Mouse (Mus musculus) forebrain, embryonic 14.5 days (tissue): Measurements from ENCODE around the gene Kctd6. TPM values are rescaled to one million over a fixed set of nuclear protein-coding genes. Genes with fewer than 3 reads are reported as not detected.
A peak's percentile ranks its signal among the peaks of the same experiment; 100 is the strongest.

Source experiments
- ATAC-seq: fragments of 200-750 bp; cut with Nextera tagmentation; 2 replicates; pipeline ENCODE4 v1.8.0; 2017; ENCODE audit warnings: mild to moderate bottlenecking, moderate library complexity
- DNase-seq: peaks from one replicate; pipeline ENCODE4 v3.0.0-alpha.2; 2015; ENCODE audit warnings: low spot score
- H3K27ac ChIP-seq: fragments of 300-500 bp; sonication (generic); 2 replicates; pipeline ENCODE4 v1.5.1; 2014; ENCODE audit warnings: low read depth, mild to moderate bottlenecking, control low read depth, low read length, moderate library complexity
- H3K27me3 ChIP-seq: fragments of 300-500 bp; sonication (generic); replicated peaks from 2 replicates; pipeline ENCODE4 v1.6.1; 2014; ENCODE audit warnings: low read length, control low read depth, mixed read lengths; ENCODE audit not compliant: control insufficient read depth, insufficient read depth
- H3K36me3 ChIP-seq: fragments of 300-500 bp; sonication (generic); 2 replicates; pipeline ENCODE4 v1.6.1; 2014; ENCODE audit warnings: low read length, control low read depth; ENCODE audit not compliant: control insufficient read depth, insufficient read depth
- H3K4me1 ChIP-seq: fragments of 300-500 bp; sonication (generic); 2 replicates; pipeline ENCODE4 v1.6.1; 2014; ENCODE audit warnings: antibody characterized with exemption, low read length, control low read depth; ENCODE audit not compliant: control insufficient read depth, insufficient read depth
- H3K4me2 ChIP-seq: fragments of 300-500 bp; sonication (generic); 2 replicates; pipeline ENCODE4 v1.6.1; 2014; ENCODE audit warnings: mild to moderate bottlenecking, control low read depth, low read length
- H3K4me3 ChIP-seq: fragments of 300-500 bp; sonication (generic); 2 replicates; pipeline ENCODE4 v1.5.1; 2014; ENCODE audit warnings: low read depth, low read length, control low read depth
- H3K9ac ChIP-seq: fragments of 300-500 bp; sonication (generic); 2 replicates; pipeline ENCODE4 v1.6.1; 2014; ENCODE audit warnings: mild to moderate bottlenecking, low read length, control low read depth, moderate library complexity
- H3K9me3 ChIP-seq: fragments of 300-500 bp; sonication (generic); replicated peaks from 2 replicates; pipeline ENCODE4 v1.6.1; 2016; ENCODE audit warnings: low read length, control low read depth, mixed read lengths; ENCODE audit not compliant: control insufficient read depth
- WGBS: fragments of 180-500 bp; shearing (Covaris S2); extraction: QIAGEN DNeasy Blood & Tissue Kit; methylation state at CpG from one replicate; pipeline ENCODE4 v1.1.7; 2014; 5-methylcytosine and 5-hydroxymethylcytosine counted together
- polyA plus RNA-seq: library from polyadenylated mRNA; unstranded; fragments of >200 nt; fragmentation: Nextera tagmentation; extraction: Ambion mirVana; gene quantifications from 2 replicates; pipeline ENCODE4 v1.2.1, GENCODE M21; 2014

The Kctd6 gene
- polyA plus RNA-seq, 1 experiment from 2014 or later: 7.0 TPM

DNA sequence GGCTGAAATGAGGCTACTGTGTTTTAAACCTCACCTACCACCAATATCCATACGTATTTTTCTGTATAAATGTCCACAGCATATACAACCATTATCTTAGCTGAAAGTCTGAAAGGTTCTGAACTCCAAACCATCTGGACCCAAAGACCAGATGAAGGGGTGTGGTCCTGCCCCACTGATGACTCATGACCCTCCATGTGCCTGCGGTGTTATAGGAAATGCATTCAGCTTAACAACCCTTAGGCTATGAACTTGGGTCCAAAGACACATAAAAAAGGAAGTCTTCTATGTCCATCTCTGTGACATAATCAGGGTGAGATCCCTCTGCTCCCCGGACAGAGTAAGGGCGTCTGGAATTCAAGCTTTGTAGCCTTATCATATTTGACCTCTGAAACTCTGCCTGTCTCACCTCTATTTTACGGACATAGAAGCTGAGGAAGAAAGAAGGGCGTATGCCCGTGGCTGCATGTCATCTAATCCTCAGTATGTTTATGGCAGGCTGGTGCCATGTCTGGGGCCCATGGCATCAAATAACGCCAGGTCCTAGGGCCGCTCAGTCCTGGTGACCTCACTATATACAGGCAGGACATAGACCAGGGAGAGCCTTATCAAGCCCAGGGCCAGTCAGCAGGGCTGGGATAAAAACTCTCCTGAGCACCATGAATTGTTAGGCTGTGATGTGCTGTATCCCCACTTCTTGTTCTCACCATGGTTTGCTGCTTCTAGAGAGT is 36.4 kb downstream of the Kctd6 start:
- no peak for ATAC-seq
- H3K4me2 ChIP-seq: no peak overlapping the region
- no peaks in the 10 kb centered on the region for H3K27me3 ChIP-seq
- no peaks in the 10 kb centered on the region for H3K36me3 ChIP-seq
- no peak overlapping the region for H3K4me3 ChIP-seq
- 90% methylated on average over 9 of the region's 9 CpGs for WGBS
- no peaks in the 10 kb centered on the region for H3K9me3 ChIP-seq
- no peak for DNase-seq
- no peaks in the 10 kb centered on the region for H3K4me1 ChIP-seq
- no peak overlapping the region for H3K27ac ChIP-seq
- H3K9ac ChIP-seq: no peak overlapping the region

DNA sequence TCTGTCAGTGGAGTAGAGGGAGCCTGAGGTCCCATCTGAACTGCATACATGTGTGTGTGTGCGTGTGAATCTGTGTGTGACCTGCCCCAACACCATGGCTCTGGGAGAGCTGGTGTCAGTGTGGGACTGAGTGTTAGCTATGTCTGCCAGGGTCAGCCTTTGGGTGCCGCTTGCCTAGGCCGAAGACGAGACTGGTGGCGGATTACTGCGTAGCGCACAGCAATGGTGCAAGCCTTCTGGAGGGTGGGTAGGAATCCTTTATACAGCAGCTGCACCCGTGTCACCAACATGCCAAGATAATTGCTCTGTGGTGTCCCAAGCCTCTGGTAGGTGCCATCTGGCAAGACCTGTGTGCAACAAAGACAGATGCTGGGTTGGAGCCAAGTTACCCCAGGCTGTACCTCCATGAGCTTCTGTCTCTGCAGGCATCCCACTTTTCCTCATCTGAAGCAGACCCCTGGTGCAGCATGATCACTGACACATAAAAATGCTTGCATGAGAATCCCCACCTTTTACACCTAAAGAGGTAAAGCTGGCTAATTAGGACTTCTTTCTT is 37.5 kb downstream of the Kctd6 start:
- Histone ChIP-seq H3K4me2 (no peak overlapping the region), H3K27ac (no peak overlapping the region), H3K27me3 (no peaks in the 10 kb centered on the region), H3K36me3 (no peaks in the 10 kb centered on the region), H3K4me3 (no peak overlapping the region), H3K9me3 (no peaks in the 10 kb centered on the region), H3K4me1 (no peaks in the 10 kb centered on the region), H3K9ac (no peak overlapping the region)
- ATAC-seq (no peak), DNase-seq (no peak)
- 86% methylated on average over 8 of the region's 8 CpGs for WGBS

DNA sequence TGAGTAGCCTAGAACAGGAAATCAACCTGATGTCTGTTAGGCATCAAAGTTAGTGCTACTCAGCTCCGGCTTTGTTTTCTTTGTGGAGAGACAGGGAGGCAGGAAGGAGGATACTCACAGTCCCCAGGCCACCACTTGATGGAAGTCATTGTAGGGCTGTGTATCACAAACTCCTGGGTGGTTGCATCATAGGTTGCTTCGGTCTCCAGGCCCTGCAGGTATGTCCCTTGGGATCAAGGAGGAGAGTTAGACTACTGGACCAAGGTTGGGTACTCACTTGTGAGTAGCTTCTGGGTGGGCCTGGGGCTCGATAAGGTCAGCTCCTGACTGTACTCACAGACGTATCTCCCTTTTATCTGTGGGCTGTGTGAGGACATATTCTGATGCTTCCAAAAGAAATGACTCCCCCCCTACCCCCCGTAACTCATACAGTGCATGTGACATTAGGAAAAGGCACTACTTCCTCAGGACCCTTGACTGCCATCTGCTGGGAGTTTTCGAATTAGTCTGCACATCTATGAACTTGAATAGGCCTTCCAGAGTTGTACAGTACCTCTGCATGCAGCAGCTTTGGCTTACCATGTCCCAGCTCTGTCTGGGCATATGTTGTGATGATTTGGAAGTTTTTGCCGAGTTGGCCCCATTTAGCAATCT is 41.3 kb downstream of the Kctd6 start:
- Histone ChIP-seq H3K9ac (no peak overlapping the region), H3K4me2 (no peak overlapping the region), H3K27ac (no peak overlapping the region), H3K36me3 (no peaks in the 10 kb centered on the region), H3K27me3 (no peaks in the 10 kb centered on the region), H3K9me3 (no peaks in the 10 kb centered on the region), H3K4me3 (no peak overlapping the region), H3K4me1 (no peaks in the 10 kb centered on the region)
- 72% methylated on average over 7 of the region's 7 CpGs for WGBS
- ATAC-seq: peak; percentile 62
- peak; percentile 77 for DNase-seq

DNA sequence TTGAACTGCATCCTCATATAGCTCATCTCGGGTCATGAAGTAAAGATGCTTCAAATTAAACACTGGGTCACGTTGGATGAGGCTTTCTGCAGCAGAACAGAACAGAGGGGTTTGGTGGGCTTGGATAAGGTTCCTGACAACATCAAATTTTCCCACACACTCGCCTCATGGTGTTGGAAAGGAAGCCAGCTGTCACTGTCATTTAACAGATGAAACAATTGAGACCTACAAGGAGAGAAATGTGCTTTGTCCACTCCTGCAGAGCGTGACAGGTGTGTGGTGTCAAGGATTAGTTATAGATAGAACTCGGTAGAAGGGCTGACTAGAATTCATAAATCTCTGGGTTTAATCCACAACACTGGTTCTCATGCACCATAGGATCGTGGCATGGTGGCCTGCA is 42.1 kb downstream of the Kctd6 start:
- Histone ChIP-seq H3K4me3 (no peak overlapping the region), H3K4me2 (no peak overlapping the region), H3K4me1 (no peaks in the 10 kb centered on the region), H3K9ac (no peak overlapping the region), H3K27me3 (no peaks in the 10 kb centered on the region), H3K27ac (no peak overlapping the region), H3K9me3 (no peaks in the 10 kb centered on the region), H3K36me3 (no peaks in the 10 kb centered on the region)
- 78% methylated on average over 6 of the region's 6 CpGs for WGBS
- ATAC-seq: no peak
- no peak for DNase-seq

DNA sequence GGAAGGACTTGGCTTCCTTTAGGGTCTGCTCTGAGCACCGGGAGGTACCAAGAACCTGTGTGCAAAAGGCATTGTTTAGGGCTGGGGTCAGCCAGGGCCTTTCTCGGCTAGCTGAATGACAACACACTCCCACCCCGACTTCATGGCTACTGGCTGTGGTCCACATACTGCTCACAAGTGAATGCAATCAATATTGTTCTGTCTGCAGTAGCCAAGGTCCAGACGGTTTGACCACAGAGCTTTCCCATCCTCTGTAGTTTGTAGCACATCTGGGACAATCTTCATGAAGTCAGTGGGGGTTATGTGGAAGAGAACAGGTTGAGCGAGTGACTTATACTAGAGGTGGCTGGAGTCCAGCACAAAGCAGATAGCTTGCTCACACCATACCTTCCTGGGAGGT is 42.9 kb downstream of the Kctd6 start:
- H3K27me3 ChIP-seq: no peaks in the 10 kb centered on the region
- no peak overlapping the region for H3K9ac ChIP-seq
- no peak overlapping the region for H3K4me3 ChIP-seq
- DNase-seq (no peak), ATAC-seq (no peak)
- no peak overlapping the region for H3K27ac ChIP-seq
- no peak overlapping the region for H3K4me2 ChIP-seq
- H3K36me3 ChIP-seq: no peaks in the 10 kb centered on the region
- no peaks in the 10 kb centered on the region for H3K4me1 ChIP-seq
- H3K9me3 ChIP-seq: no peaks in the 10 kb centered on the region
- 74% methylated on average over 5 of the region's 5 CpGs for WGBS

DNA sequence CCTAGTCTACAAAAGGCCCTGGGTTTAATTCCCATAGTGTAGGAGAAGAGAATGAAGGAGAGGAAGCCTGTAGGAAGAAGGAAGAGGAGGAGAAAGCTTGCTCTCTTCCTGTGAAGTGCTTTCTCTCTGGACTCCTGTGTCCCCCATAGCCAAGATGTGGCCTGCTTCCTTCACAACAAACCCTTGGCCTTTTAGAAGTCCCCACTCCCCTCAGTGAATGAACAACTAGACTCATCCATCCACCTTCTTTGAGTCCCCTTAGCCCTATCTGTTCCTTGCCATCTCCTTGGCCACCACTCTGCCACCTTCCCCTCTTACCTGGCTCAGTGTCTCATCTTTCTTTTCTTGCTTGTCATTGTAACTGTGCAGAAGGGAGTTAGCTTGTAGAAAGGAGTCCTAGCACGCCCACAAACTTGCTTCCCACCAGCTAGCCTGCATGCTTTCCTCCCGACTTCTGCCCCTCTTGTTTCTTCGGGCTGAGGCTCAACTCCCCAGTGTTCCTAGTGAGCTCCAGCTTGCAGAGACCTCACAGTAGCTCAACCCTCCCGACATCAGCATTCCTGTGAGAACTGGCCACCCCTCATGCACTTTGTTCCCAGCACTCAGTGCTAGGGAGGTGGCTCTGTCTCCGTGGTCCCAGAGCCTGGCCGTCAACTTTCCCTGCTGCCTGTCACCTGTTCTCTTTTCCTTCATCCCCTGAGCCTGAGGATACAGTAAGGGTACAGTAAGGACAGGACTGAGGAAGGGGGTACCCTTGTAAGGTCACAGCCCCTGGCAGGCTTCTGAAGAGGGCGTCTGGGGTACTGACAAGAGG is 43.8 kb downstream of the Kctd6 start:
- Histone ChIP-seq H3K4me1 (no peaks in the 10 kb centered on the region), H3K27ac (no peak overlapping the region), H3K36me3 (no peaks in the 10 kb centered on the region), H3K27me3 (no peaks in the 10 kb centered on the region), H3K4me2 (no peak overlapping the region), H3K9me3 (no peaks in the 10 kb centered on the region), H3K4me3 (no peak overlapping the region), H3K9ac (no peak overlapping the region)
- no peak for DNase-seq
- no peak for ATAC-seq
- WGBS: 49% methylated on average over 7 of the region's 7 CpGs

DNA sequence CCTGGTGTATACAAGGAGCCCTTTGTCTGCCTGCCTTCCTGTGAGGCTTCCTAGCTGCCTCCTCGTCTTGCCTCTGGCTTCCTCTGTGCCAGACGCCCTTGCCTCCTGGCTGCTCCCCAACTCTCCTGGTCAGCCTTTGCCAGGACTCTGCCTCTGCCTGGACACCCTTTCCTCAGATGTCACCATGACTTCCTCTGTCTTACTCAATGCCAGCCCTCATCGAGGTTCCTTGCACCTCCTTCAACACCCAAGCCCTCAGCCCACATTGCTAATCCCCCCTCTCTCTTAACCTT is 44.3 kb downstream of the Kctd6 start:
- H3K36me3 ChIP-seq: no peaks in the 10 kb centered on the region
- H3K4me3 ChIP-seq: no peak overlapping the region
- no peak overlapping the region for H3K4me2 ChIP-seq
- no peak overlapping the region for H3K27ac ChIP-seq
- WGBS: 40% methylated on average over 3 of the region's 3 CpGs
- H3K9me3 ChIP-seq: no peaks in the 10 kb centered on the region
- DNase-seq (no peak), ATAC-seq (no peak)
- H3K9ac ChIP-seq: no peak overlapping the region
- no peaks in the 10 kb centered on the region for H3K4me1 ChIP-seq
- no peaks in the 10 kb centered on the region for H3K27me3 ChIP-seq

DNA sequence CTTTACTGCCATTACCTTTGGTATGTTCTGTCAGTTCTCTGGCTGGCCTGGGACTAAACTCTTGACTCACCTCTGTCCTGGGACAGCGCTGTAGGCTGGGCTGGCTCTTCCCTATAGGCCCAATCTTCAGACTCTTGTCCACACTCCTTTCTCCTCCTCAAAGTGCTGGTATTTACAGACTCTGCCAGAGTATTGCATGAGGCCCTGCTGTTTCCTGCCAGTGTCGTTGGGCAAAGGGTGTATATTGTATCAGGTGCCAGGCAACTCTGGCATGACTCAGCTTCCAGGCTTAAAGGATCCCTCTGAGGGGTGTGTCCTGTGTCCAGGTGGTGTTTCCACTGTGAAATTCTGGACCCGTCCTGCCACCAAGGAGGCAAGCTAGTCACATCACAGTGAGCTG is 44.8 kb downstream of the Kctd6 start:
- Histone ChIP-seq H3K36me3 (no peaks in the 10 kb centered on the region), H3K9ac (no peak overlapping the region), H3K4me2 (no peak overlapping the region), H3K9me3 (no peaks in the 10 kb centered on the region), H3K27ac (no peak overlapping the region), H3K4me1 (no peaks in the 10 kb centered on the region), H3K4me3 (no peak overlapping the region), H3K27me3 (no peaks in the 10 kb centered on the region)
- WGBS: 78% methylated on average over 3 of the region's 3 CpGs
- ATAC-seq (no peak), DNase-seq (no peak)

DNA sequence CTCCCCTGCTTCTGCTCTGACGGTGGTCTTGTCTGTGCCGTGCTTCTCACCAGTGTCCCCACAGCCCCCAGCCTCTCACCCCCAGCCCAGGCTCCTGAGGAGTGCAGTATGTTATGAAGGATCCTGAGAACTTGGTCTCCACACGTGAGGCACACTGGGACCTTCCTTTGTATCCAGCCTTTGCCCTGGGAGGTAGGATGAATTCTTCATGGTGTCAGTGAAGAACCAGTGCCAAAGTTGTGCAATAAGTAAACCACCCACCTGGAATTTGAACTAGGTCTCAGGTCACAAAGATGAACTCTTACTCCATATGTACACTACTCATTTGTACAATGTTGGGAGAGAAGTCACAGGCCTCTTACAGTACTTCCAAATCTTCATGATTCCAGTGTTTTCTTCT is 45.2 kb downstream of the Kctd6 start, which contains the start of gene Acox2:
Gene Acox2 (minus strand): TSS at position 188 of the 400 bp plus-strand sequence.
- H3K4me2 ChIP-seq: no peak within 1 kb of the TSS
- DNase-seq: no peak
- 89% methylated on average over 3 of the region's 3 CpGs for WGBS
- H3K9ac ChIP-seq: no peak within 1 kb of the TSS
- H3K27ac ChIP-seq: no peak within 1 kb of the TSS
- ATAC-seq: no peak
- no peaks in the 10 kb centered on the region for H3K36me3 ChIP-seq
- H3K4me3 ChIP-seq: no peak within 1 kb of the TSS
- no peaks in the 10 kb centered on the region for H3K27me3 ChIP-seq
- no peaks in the 10 kb centered on the region for H3K4me1 ChIP-seq
- no peaks in the 10 kb centered on the region for H3K9me3 ChIP-seq
